Mouse (Mus musculus) heart, postnatal 4 days (tissue): ENCODE measurements around the gene Wdr38. TPM values are rescaled to one million over a fixed set of nuclear protein-coding genes. Genes with fewer than 3 reads are reported as not detected.
"Not testable (repeated sequence)": the region's sequence is repeated elsewhere in the genome, so short reads cannot be mapped to it uniquely, and the experiment has no call there.

ENCODE experiments used
- DNase-seq: peaks from one replicate; pipeline ENCODE4 v3.0.0; 2021
- total RNA-seq, 2 experiments: library from RNA; stranded (reverse); gene quantifications; 2 replicates each; pipeline ENCODE4 v1.2.3; 2021

The Wdr38 gene
- total RNA-seq, 2 experiments from 2014 or later: 0.11 to 0.17 TPM

DNA sequence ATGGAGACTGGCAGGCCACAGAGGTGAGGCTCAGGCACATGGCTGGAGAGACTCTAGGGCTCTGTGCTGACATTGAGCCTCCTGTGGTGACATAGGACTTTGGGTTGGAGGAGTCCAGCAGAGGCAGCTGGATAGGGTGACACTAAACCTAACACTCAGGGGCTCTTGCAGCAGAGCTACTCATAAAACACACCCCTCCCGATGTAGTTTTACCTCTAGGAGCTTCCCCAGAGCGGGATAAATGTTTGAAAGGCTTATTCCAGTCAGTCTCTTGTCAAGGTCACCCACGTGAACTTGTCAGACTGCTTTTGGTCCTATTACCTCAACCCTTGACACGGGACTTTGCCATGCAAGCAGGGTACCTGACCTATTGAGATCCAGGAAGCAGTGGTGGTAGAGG lies 2.1 kb downstream of the Wdr38 start:
- DNase-seq: no peak

GRCm38 (mm10) chr2:38999910-39000586 lies 2.8 kb downstream of the Wdr38 start:
- no peak for DNase-seq

DNA sequence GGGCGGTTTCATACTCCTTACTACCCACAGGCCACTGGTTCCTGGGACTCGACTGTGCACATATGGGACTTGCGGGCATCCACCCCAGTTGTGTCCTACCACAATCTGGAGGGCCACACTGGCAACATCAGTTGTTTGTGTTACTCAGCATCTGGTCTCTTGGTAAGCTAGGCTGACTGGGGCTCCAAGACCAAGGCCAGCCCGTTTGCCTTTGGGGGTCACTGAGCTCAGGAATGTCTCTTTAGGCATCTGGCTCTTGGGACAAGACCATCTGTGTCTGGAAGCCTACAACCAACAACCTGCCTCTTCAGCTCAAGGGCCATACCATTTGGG lies 3.3 kb downstream of the Wdr38 start:
- no peak for DNase-seq

DNA sequence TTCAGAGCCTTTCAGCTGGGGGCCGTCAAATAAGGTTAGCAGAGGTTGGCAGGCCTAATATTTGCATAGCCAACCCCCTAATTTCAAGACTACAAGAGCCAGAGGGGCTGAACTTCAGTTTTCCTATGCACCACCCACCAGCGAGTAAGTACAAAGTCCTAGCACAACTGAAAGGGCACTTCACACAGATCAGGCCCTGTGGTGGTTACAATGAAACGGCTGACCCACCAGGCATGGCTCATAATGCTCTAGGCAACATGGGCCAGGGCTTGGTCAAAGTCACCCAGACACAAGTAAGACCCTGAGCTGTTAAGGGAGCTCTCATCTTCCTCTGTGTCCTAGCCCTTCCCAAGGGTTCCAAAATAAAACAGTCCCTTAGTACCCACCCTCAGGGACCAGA lies 4.6 kb downstream of the Wdr38 start:
- no peak for DNase-seq

- DNase-seq: no peak
Observed at GRCm38 (mm10) chr2:39003106-39003505, 5.8 kb downstream of the Wdr38 start.

DNA sequence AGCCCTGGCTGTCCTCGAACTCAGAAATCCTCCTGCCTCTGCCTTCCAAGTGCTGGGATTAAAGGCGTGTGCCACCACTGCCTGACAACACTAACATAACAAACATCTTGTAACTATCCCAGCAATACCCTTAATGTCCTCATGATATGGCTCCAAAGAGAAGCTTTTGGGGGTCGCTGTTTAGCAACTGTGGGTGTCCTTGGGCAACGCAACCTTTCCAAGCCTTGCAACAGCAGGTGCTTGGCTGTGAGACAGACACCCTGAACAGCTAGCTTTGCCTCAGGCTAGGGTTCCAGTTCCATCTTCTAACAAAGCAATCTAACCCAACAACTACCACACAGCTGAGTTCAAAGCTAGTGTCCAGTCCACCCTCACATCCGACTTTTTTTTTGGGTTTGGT lies 6.2 kb downstream of the Wdr38 start:
- DNase-seq: no peak

DNA sequence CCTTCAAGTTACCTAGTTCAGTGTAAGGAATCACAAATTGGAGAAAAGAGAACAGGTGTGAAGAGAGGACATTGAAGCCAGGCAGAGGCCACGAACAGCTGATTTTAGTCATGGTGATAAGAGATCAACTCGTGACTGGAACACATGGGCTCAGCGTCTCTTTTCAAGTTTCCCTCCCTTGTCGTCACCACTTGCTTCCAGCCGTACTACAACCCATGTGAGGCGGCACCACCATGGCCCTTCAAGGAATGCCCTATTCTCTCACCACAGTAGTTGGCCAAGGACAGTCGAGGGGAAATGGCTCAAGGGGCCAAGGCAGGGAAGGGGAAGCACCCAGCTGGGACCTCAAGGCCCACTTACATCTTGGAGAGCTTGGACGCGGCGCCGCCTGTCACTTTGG lies 7.1 kb downstream of the Wdr38 start:
- DNase-seq: peak; percentile 36

- DNase-seq: peak; percentile 93
Observed at GRCm38 (mm10) chr2:39004880-39005435, 7.7 kb downstream of the Wdr38 start, which contains the start of gene Arpc5l. Gene Arpc5l, plus strand, starts transcription at chr2:39005348.

DNA sequence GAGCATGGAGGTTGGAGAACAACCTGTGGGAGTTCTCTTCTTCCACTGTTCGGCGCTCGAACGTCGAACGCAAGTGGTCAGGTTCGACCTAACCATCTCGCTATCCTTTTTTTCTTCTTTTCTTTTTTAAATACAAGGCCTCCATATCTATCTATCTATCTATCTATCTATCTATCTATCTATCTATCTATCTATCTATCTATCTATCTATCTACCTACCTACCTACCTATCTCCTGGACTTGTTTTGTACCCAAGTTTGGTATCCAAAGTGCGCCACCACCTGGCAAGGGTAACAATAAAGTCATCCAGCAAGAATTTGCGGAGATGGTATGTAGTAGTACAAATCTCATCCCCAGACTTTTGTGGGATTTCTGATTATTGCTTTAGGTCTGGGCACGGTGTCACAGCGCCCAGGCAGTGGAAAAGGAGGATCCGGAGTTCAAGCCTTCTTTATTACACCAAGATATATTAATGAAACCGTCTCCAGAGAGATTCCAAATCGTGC lies 8.4 kb downstream of the Wdr38 start, which contains the start of gene Rpl35:
Rpl35 (minus strand) TSS at position 51 of the 506 bp plus-strand sequence.
- DNase-seq: peak; percentile 41

DNA sequence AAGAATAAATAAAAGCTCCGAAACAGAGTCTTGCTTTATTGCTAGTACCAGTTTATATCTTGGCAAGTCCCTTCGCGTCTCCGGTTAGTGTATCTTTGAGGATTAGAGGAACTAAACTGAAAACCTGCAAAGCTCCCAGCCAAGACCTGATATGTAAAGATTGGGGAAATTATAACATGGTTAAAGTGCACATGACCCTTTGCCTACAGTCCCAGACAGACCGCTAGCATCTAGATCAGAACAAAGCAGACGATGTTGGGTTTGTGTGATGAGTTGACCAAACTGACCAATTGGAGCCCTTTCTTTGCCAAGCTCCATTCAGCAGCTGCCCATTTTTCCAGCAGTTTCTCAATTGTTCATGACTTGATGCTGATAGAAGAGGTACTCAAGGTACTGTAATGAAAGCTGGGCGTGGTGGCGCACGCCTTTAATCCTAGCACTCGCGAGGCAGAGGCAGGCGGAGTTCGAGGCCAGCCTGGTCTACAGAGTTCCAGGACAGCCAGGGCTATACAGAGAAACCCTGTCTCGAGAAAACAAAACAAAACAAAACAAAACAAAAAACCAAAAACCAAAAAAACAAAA lies 9.0 kb downstream of the Wdr38 start:
- no peak for DNase-seq

- DNase-seq: peak; percentile 96
Observed at GRCm38 (mm10) chr2:39007865-39008264, 10.6 kb downstream of the Wdr38 start.

GRCm38 (mm10) chr2:39008350-39008851 lies 11.1 kb downstream of the Wdr38 start:
- DNase-seq: no peak

DNA sequence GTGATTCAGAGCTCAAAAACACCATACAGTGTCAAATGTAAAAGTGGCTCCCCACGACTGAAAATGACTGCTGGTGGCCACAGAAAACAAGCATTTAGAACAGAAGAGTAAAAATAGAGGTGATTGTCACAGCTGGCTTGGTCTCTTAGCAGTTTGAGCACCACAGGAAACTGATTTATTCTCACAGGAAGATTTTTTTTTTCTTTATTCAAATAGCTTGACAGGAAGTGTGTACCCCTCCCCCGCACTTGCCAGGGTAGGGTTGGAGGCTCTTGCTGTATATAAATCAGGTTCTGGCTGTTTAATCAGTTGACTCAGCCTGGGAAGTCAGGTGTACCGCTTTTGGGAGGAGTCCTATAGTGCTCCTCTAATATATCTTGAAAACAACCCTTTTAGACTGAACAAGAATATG lies 11.7 kb downstream of the Wdr38 start:
- peak; percentile 53 for DNase-seq

GRCm38 (mm10) chr2:39010144-39010543 lies 12.9 kb downstream of the Wdr38 start:
- DNase-seq: not testable (repeated sequence)

- DNase-seq: no peak
Observed at GRCm38 (mm10) chr2:39011264-39011663, 14.0 kb downstream of the Wdr38 start.

- no peak for DNase-seq
Observed at GRCm38 (mm10) chr2:39011971-39012370, 14.7 kb downstream of the Wdr38 start.

GRCm38 (mm10) chr2:39012768-39013279 lies 15.5 kb downstream of the Wdr38 start:
- no peak for DNase-seq

DNA sequence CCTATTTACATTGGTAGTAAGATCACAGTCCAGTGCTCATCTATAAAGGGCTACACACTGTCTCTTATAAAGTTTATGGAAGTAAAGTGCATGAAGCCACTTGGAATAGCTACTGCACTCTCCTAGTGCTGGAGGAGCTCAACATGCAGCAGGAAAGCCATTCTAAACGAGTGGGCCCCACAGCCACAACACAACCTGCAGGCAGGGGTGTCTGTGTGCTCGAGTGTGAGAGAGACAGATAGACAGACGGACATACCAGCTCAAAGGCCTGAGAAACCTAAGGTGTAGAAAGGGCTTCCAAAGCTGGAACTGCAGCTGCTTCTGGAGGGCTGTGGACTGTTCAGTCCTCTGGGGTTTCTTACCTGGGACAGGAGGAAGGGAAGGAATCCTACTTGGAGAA lies 19.3 kb downstream of the Wdr38 start:
- DNase-seq: no peak

DNA sequence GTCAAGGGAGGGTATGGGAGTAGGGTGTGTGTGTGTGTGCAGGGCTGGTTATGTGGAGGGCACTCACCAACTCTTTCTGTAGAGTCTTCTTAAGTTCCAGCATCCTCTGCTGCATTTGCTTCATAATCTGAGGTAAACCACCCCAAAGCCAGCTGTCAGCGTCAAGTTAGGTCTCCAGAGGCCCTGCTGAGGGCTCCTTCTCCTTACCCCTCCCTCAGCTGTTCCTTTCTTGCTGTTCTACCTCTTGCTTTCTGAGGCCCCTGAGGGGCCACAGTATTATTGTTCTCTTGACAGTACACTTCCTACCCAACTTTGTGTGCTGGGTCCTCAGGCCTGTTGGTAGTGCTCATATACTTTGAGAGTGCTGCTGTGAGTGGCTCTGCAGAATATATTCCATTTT lies 22.7 kb downstream of the Wdr38 start:
- DNase-seq: no peak

GRCm38 (mm10) chr2:39031611-39032010 lies 34.3 kb downstream of the Wdr38 start:
- DNase-seq: no peak

DNA sequence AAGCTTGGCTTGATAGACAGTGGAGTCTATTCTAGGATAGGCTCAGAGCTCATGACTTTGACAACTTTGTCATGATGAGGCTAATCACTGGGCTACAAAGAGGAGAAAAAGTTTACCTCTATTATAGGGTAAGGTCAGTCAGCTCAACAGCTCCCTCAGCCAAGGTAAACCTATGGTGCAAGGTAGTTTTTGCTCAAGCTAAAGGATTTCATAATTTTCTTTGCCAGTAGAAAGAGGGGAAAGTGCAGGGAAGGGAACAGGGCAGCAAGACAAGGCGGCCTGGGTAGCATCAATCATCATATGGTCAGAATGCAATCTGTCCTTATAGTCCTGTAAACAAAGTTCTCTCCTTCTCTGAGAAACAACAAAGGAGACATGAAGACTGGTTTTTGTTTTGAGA lies 42.9 kb downstream of the Wdr38 start:
- DNase-seq: no peak

- no peak for DNase-seq
Observed at GRCm38 (mm10) chr2:39048515-39048914, 51.2 kb downstream of the Wdr38 start.
